Mouse (Mus musculus) liver, embryonic 18 days (tissue): ENCODE measurements around the gene Ppie. TPM values are rescaled to one million over a fixed set of nuclear protein-coding genes. Genes with fewer than 3 reads are reported as not detected.

Experiments used
- polyA plus RNA-seq: library from polyadenylated mRNA; depleted of rRNA; stranded (reverse); fragments of >200 nt; gene quantifications from 2 replicates; pipeline ENCODE4 v1.2.3, GENCODE M21; 2012; rRNA removed

The Ppie gene
- 17.7 and 19.1 TPM in 2 replicates for polyA plus RNA-seq

DNA sequence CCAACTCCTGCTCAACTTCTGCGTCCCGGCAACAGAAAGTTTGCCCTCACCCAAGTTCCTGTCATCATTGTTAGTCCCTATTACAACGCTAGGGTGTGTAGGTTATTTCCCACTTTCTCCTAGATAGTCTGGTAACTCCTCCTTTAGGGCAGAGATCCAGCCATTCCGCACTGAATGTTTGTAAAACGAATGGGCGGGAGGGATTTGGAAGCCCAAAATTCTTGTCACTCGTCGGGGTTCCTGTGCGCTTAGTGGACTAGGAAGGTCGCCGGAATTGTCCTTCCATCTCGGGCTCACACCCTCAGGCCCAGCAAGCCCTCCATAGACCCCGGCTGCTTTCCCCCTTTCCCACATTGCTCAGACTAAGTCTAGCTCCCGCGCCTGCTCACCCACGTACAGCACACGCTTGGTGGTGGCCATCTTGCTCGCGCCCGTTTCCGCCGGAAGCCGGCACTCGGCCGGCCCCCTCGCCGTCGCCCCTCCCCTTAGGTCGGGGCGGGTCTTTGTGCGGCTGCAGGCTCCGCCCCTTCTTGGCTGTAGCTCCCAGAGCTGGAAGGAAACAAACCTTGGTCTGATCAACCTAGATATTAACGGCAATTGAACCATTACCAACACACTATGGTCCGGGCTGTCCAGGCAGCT lies at the start of gene Ppie:
TSS of gene Ppie (minus strand) at position 439 of the 642 bp plus-strand sequence.

DNA sequence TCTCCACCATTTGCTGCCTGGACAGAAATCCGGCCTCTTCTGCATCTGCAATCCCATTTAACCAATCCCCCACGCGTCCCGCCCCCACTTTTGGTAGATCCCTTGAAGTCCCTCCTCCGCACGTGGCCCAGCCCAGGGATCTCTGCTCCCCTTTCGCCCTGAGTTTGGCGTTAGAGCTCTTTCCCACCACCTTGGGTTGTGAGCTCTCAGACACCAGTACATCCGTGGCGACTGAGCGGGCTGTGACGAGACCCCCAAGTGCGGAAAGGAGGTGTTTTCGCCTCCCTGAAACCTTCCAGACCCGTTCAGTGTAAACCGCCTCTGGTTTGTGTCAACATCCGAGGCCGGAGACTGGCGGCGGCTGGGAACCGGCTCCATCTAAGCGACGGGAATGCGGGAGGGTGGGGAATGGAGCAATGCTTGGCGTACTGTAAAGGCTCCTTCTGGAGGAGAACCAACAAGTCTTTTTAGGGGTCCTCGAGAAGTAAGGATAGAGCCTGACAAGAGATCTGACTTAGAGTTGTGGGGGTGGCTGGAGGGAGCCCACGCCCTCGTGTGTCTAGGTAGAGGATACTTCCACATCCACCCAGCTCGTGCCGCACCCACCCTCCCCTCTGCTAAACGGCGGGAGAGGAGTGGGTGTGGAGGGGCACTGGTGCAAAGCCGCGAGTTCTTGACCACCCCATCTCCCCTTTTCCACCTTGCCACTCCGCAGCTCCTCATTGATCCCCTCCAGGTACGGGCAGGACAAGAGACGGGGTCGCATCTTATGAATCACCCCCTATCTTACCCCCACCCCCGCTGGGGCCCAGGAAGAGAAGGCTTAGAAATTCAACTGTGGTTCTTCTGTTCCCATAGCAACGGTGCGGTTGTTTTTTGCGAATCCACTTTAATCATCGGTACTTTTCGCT lies 42.8 kb upstream of the Ppie start, which contains the start of gene Hpcal4:
TSS of gene Hpcal4 (plus strand) at position 900 of the 911 bp plus-strand sequence.

DNA sequence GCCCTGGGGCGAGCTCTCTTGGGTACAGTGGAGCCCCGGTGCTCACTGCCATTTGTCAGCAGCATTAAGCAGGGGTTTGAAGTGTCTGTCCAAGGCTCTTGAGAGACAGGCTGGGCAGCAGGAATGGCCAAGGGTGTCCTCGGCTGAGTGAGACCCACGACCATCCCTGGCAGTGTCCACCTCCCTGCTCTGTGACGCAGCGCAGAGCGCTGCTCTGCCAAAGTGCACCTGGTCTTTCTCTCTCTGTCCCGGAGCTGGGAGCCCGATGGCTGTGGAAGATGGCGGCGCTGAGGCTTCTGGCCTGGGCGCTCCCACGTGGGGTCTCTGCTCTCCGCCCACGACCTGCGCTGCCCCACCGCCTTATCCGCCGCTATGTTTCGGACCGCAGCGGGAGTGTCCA lies 23.7 kb downstream of the Ppie start, which contains the start of gene Oxct2b:
TSS of gene Oxct2b (plus strand) at position 256 of the 400 bp plus-strand sequence.

DNA sequence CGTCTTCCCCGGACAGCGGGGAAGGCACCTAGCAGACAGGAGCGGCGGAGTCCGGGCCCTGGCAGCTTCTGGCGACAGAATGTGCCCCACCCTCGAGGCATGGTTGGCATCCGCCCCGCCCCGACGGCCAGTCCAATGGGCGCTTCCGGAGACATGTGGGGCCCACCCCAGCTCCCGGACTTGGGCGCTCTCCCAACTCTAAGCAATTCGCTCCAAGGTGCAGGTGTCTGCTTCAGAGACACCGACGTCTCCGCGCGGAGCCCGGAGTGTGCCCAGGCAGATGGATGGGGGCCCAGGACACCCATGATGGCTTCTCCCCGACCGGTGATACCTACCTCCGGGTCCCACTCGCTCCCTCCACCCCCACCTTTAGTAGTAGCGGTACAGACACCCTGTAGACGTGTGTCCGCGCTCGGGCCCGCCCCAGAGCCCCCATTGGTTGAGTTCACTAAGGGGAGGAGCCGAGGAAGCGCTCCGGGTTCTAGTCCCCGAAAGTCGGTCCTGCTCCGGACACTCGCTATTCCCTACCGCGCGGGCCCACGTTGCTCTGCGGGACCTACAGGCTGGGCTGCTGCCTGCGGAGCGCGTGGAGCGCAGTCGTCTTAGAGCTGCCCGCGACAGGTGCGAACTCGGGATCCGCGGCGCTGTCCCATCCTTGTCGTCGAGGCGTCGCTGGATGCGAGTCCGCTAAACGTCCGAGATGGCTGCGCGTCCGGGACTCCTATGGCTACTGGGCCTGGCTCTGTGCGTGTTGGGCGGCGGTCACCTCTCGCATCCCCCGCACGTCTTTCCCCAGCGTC lies 34.9 kb downstream of the Ppie start, which contains the start of gene Bmp8b:
TSS of gene Bmp8b (plus strand) at position 515 of the 800 bp plus-strand sequence.

Other genes starting within 250 kb of the Ppie start
- gene Mfsd2a, start 178.8 kb downstream of the Ppie start, polyA plus RNA-seq = 0.07 and 0.08 TPM in 2 replicates
- 0.82 and 0.99 TPM in 2 replicates for gene Mycl, start 144.3 kb downstream of the Ppie start, polyA plus RNA-seq
- gene Trit1, start 123.4 kb downstream of the Ppie start, polyA plus RNA-seq = 4.5 and 5.4 TPM in 2 replicates
- 0.22 and 0.24 TPM in 2 replicates for gene Bmp8b, start 34.8 kb downstream of the Ppie start, polyA plus RNA-seq
- gene Oxct2b, start 23.7 kb downstream of the Ppie start, polyA plus RNA-seq = 0.03 and 0.06 TPM in 2 replicates
- gene Hpcal4, start 43.3 kb upstream of the Ppie start, polyA plus RNA-seq = 0.01 TPM in 1 of 2 replicates, not detected in the other
- gene Nt5c1a, start 61.6 kb upstream of the Ppie start, polyA plus RNA-seq = 0.02 TPM in 1 of 2 replicates, not detected in the other
- gene Heyl, start 93.6 kb upstream of the Ppie start, polyA plus RNA-seq = 0.60 and 0.84 TPM in 2 replicates
- gene Pabpc4, start 122.4 kb upstream of the Ppie start, polyA plus RNA-seq = 103 and 135 TPM in 2 replicates
- 0.05 and 0.07 TPM in 2 replicates for gene Oxct2a, start 183.7 kb upstream of the Ppie start, polyA plus RNA-seq
- gene Bmp8a, start 203.3 kb upstream of the Ppie start, polyA plus RNA-seq = 0.06 and 0.08 TPM in 2 replicates